ENCODE assay signal across 21 mouse cellular contexts in the genomic region with DNA sequence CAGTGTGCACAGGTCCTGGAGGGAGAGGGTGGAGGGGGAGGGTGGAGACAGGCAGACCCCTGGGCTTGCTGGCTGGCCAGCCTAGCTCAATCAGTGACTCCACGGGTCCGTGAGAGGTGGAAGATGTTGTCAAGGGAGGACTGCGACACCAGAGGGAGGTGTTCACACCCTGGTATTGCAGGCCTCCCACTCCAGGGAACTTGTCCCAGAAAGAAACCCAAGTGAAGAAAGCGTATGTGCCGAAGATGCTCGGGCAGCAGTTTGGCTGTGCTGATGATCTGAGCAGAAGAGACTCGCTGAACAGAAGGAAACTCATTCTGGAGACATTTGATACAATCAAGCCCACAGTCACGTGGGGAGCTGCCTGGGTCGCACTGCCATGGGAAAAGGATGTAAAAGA.
A peak's percentile ranks its signal among the peaks of the same experiment; 100 is the strongest.
DNase-seq lines count a peak whose midpoint lies in the region; ATAC-seq and TF ChIP-seq lines count a peak whose summit lies in the region.
"Had no signal": no experiment of that assay in that cellular context is flagged by ENCODE, and none has a peak within 500 bp of the region (broad histone marks: within the 10 kb centered on the region; RNA-seq: fewer than 3 reads in every experiment).

No protein-coding gene starts in this region.

- no peaks in the 10 kb centered on the region for H3K36me3 ChIP-seq in kidney, embryonic 15.5 days
- H3K36me3 ChIP-seq in kidney, embryonic 14.5 days (ENCODE audit: control insufficient read depth, insufficient read depth, low read length): no peaks in the 10 kb centered on the region
- H3K36me3 ChIP-seq in stomach, postnatal 0 days (ENCODE audit: control insufficient read depth, insufficient read depth, low read length): no peaks in the 10 kb centered on the region
- H3K36me3 ChIP-seq: embryonic facial prominence, embryonic 15.5 days; forebrain, embryonic 10.5 days; G1E; heart, embryonic 10.5 days; limb, embryonic 13.5 days; midbrain, embryonic 13.5 days; neural tube, embryonic 12.5 days had no signal

- H3K4me3 ChIP-seq in cerebellum, adult 2 months (replicated peaks; ENCODE audit: insufficient read depth, low read depth, low read length): no peak overlapping the region
- no peak overlapping the region for H3K4me3 ChIP-seq in kidney, embryonic 15.5 days (replicated peaks)
- no peak overlapping the region for H3K4me3 ChIP-seq in kidney, embryonic 14.5 days (ENCODE audit: low read length)
- no peak overlapping the region for H3K4me3 ChIP-seq in stomach, postnatal 0 days (ENCODE audit: low read depth, low read length)
- H3K4me3 ChIP-seq: embryonic facial prominence, embryonic 15.5 days; forebrain, embryonic 10.5 days; heart, embryonic 10.5 days; limb, embryonic 13.5 days; midbrain, embryonic 13.5 days; neural tube, embryonic 12.5 days had no signal

- no peak overlapping the region for H3K9ac ChIP-seq in kidney, embryonic 15.5 days
- no peak overlapping the region for H3K9ac ChIP-seq in kidney, embryonic 14.5 days (ENCODE audit: low read depth, low read length)
- H3K9ac ChIP-seq in stomach, postnatal 0 days (ENCODE audit: low read length): no peak overlapping the region
- H3K9ac ChIP-seq: embryonic facial prominence, embryonic 15.5 days; limb, embryonic 13.5 days; liver, embryonic 14.5 days; midbrain, embryonic 13.5 days; neural tube, embryonic 12.5 days had no signal

- TF ChIP-seq POLR2A in cerebellum, adult 2 months (IDR thresholded peaks at IDR 0.05; ENCODE audit: borderline replicate concordance, insufficient read depth, low read length): no peak

- no peak overlapping the region for H3K4me2 ChIP-seq in kidney, embryonic 15.5 days
- no peak overlapping the region for H3K4me2 ChIP-seq in kidney, embryonic 14.5 days (replicated peaks; ENCODE audit: low read depth, low read length)
- H3K4me2 ChIP-seq in stomach, postnatal 0 days (replicated peaks; ENCODE audit: low read depth): no peak overlapping the region
- H3K4me2 ChIP-seq: embryonic facial prominence, embryonic 15.5 days; limb, embryonic 13.5 days; midbrain, embryonic 13.5 days; neural tube, embryonic 12.5 days had no signal

- H3K9me3 ChIP-seq in kidney, embryonic 15.5 days (replicated peaks): no peaks in the 10 kb centered on the region
- no peaks in the 10 kb centered on the region for H3K9me3 ChIP-seq in kidney, embryonic 14.5 days (ENCODE audit: control insufficient read depth, low read length)
- no peaks in the 10 kb centered on the region for H3K9me3 ChIP-seq in stomach, postnatal 0 days (ENCODE audit: control insufficient read depth, low read length)
- H3K9me3 ChIP-seq: embryonic facial prominence, embryonic 15.5 days; forebrain, embryonic 10.5 days; G1E; heart, embryonic 10.5 days; limb, embryonic 13.5 days; midbrain, embryonic 13.5 days; neural tube, embryonic 12.5 days had no signal

- no peak for TF ChIP-seq EP300 in stomach, postnatal 0 days (optimal IDR thresholded peaks at IDR 0.05)

- peak in 1 of 2 experiments; percentile 48 for DNase-seq in cerebellum, adult 2 months
- no peak for DNase-seq in cerebellum, postnatal 4 days (ENCODE audit: low spot score in 2 of 2)
- DNase-seq in right cerebral cortex, adult 18-20 months: peak; percentile 73
- no peak for DNase-seq in right cerebral cortex, postnatal 25 days
- DNase-seq in stomach, postnatal 0 days (ENCODE audit: low spot score): no peak
- DNase-seq in embryo, embryonic 9.5 days (ENCODE audit: extremely low spot score): no peak
- DNase-seq: cerebellum, adult 9-11 months; kidney, postnatal 10 days; spleen, adult 18-20 months had no signal

- ATAC-seq in kidney, embryonic 15.5 days (replicated peaks; ENCODE audit: low FRiP score): 0 out of 2 replicates have a peak, but pooled peaks have one; percentile 29
- ATAC-seq in kidney, embryonic 14.5 days (ENCODE audit: low FRiP score, low TSS enrichment): no peak
- no peak for ATAC-seq in stomach, postnatal 0 days (ENCODE audit: low FRiP score, low TSS enrichment)
- ATAC-seq: inflammation-experienced regulatory T-cells, adult 6 months; lung, postnatal 0 days; midbrain, embryonic 13.5 days had no signal

- TF ChIP-seq CTCF in cerebellum, adult 2 months (IDR thresholded peaks at IDR 0.05; ENCODE audit: borderline replicate concordance, insufficient read depth, low read depth, low read length): peak; percentile 42; the same call in 1 of the 2 replicates
- peak; percentile 41 for TF ChIP-seq CTCF in stomach, postnatal 0 days (IDR thresholded peaks at IDR 0.05; ENCODE audit: low read depth)

- no peaks in the 10 kb centered on the region for H3K27me3 ChIP-seq in cerebellum, adult 2 months (ENCODE audit: control insufficient read depth, insufficient read depth, low read length)
- 0 out of 2 replicates have a peak, but pooled peaks cover 2% of the 10 kb centered on the region for H3K27me3 ChIP-seq in kidney, embryonic 15.5 days
- H3K27me3 ChIP-seq in kidney, embryonic 14.5 days (ENCODE audit: control insufficient read depth, insufficient read depth, low read length): no peaks in the 10 kb centered on the region
- no peaks in the 10 kb centered on the region for H3K27me3 ChIP-seq in stomach, postnatal 0 days (ENCODE audit: control insufficient read depth, insufficient read depth, low read length)
- H3K27me3 ChIP-seq: embryonic facial prominence, embryonic 15.5 days; neural tube, embryonic 12.5 days had no signal

- peaks cover 68% of the 10 kb centered on the region for H3K4me1 ChIP-seq in cerebellum, adult 2 months (ENCODE audit: control insufficient read depth, insufficient read depth, low read length)
- H3K4me1 ChIP-seq in kidney, embryonic 15.5 days: peaks cover 11% of the 10 kb centered on the region; the same call in 1 of the 2 replicates
- no peaks in the 10 kb centered on the region for H3K4me1 ChIP-seq in kidney, embryonic 14.5 days (ENCODE audit: control insufficient read depth, insufficient read depth, low read length)
- H3K4me1 ChIP-seq in stomach, postnatal 0 days (replicated peaks; ENCODE audit: control insufficient read depth, insufficient read depth): no peaks in the 10 kb centered on the region
- H3K4me1 ChIP-seq: embryonic facial prominence, embryonic 15.5 days; heart, embryonic 10.5 days; limb, embryonic 13.5 days; midbrain, embryonic 13.5 days; neural tube, embryonic 12.5 days had no signal

- WGBS in cerebellum, adult 2 months: 55% methylated on average over 9 of the region's 9 CpGs
- 33% methylated on average over 9 of the region's 9 CpGs for WGBS in kidney, embryonic 15.5 days
- 41% methylated on average over 9 of the region's 9 CpGs for WGBS in kidney, embryonic 14.5 days
- 52% methylated on average over 9 of the region's 9 CpGs for WGBS in stomach, postnatal 0 days

- peak overlapping the region; percentile 91 for H3K27ac ChIP-seq in cerebellum, adult 2 months (ENCODE audit: insufficient read depth, low read length)
- no peak overlapping the region for H3K27ac ChIP-seq in kidney, embryonic 15.5 days
- no peak overlapping the region for H3K27ac ChIP-seq in kidney, embryonic 14.5 days (ENCODE audit: low read depth, low read length)
- no peak overlapping the region for H3K27ac ChIP-seq in stomach, postnatal 0 days (replicated peaks)
- H3K27ac ChIP-seq: embryonic facial prominence, embryonic 15.5 days; forebrain, embryonic 10.5 days; heart, embryonic 10.5 days; limb, embryonic 13.5 days; liver, embryonic 14.5 days; midbrain, embryonic 13.5 days; neural tube, embryonic 12.5 days had no signal
